Mouse (Mus musculus): ENCODE data around the gene Itln1. TPM values are rescaled to one million over a fixed set of nuclear protein-coding genes. Genes with fewer than 3 reads are reported as not detected.

Gene Itln1
- polyA plus RNA-seq, 1 experiment from 2014 or later = not detected

Other genes with a start within 250 kb of the Itln1 start
- gene Usp21, start 247.3 kb downstream of the Itln1 start, polyA plus RNA-seq (2016; fragmentation: Nextera tagmentation; extraction: Ambion mirVana) = 55.1 and 55.7 TPM in 2 replicates
- 84.1 and 86.2 TPM in 2 replicates for gene Ufc1, start 240.3 kb downstream of the Itln1 start, polyA plus RNA-seq (2016; fragmentation: Nextera tagmentation; extraction: Ambion mirVana)
- gene Dedd, start 206.1 kb downstream of the Itln1 start, polyA plus RNA-seq (2016; fragmentation: Nextera tagmentation; extraction: Ambion mirVana) = 38.6 and 43.3 TPM in 2 replicates
- gene Nit1, start 189.6 kb downstream of the Itln1 start, polyA plus RNA-seq (2016; fragmentation: Nextera tagmentation; extraction: Ambion mirVana) = 31.9 and 33.9 TPM in 2 replicates
- gene Pfdn2, start 189.6 kb downstream of the Itln1 start, polyA plus RNA-seq (2016; fragmentation: Nextera tagmentation; extraction: Ambion mirVana) = 96.8 and 111 TPM in 2 replicates
- 0.46 and 0.74 TPM in 2 replicates for gene Klhdc9, start 174.5 kb downstream of the Itln1 start, polyA plus RNA-seq (2016; fragmentation: Nextera tagmentation; extraction: Ambion mirVana)
- 0.17 and 0.52 TPM in 2 replicates for gene Nectin4, start 165.2 kb downstream of the Itln1 start, polyA plus RNA-seq (2016; fragmentation: Nextera tagmentation; extraction: Ambion mirVana)
- gene Arhgap30, start 146.3 kb downstream of the Itln1 start, polyA plus RNA-seq (2016; fragmentation: Nextera tagmentation; extraction: Ambion mirVana) = 0.30 and 0.68 TPM in 2 replicates
- gene Usf1, start 124.0 kb downstream of the Itln1 start, polyA plus RNA-seq (2016; fragmentation: Nextera tagmentation; extraction: Ambion mirVana) = 62.7 and 65.1 TPM in 2 replicates
- 1.9 and 3.6 TPM in 2 replicates for gene Tstd1, start 116.4 kb downstream of the Itln1 start, polyA plus RNA-seq (2016; fragmentation: Nextera tagmentation; extraction: Ambion mirVana)
- gene F11r, start 97.8 kb downstream of the Itln1 start, polyA plus RNA-seq (2016; fragmentation: Nextera tagmentation; extraction: Ambion mirVana) = 70.7 and 71.0 TPM in 2 replicates
- 12.4 and 13.3 TPM in 2 replicates for gene Alyref2, start 31.8 kb downstream of the Itln1 start, polyA plus RNA-seq (2016; fragmentation: Nextera tagmentation; extraction: Ambion mirVana)
- gene Cd244a, start 23.9 kb upstream of the Itln1 start, polyA plus RNA-seq (2016; fragmentation: Nextera tagmentation; extraction: Ambion mirVana) = not detected in 2 replicates
- gene Ly9, start 72.1 kb upstream of the Itln1 start, polyA plus RNA-seq (2016; fragmentation: Nextera tagmentation; extraction: Ambion mirVana) = 0.10 TPM in 1 of 2 replicates, not detected in the other
- gene Slamf7, start 117.7 kb upstream of the Itln1 start, polyA plus RNA-seq (2016; fragmentation: Nextera tagmentation; extraction: Ambion mirVana) = not detected in 2 replicates
- 0.69 and 0.86 TPM in 2 replicates for gene Cd48, start 146.7 kb upstream of the Itln1 start, polyA plus RNA-seq (2016; fragmentation: Nextera tagmentation; extraction: Ambion mirVana)
- 0.28 and 0.57 TPM in 2 replicates for gene Slamf1, start 231.8 kb upstream of the Itln1 start, polyA plus RNA-seq (2016; fragmentation: Nextera tagmentation; extraction: Ambion mirVana)